Mouse (Mus musculus) MEL (cell line): ENCODE measurements at regions not wholly inside any gene's neighbourhood (a gene's known extent, or its start where the extent isn't known, plus 50 kb on each side); places are given as distances from the start of the nearest gene placed in this dataset.

Source experiments
- EP300 ChIP-seq, 2 experiments: IDR thresholded peaks; 2 replicates each; pipeline ENCODE4 v1.6.1; 2011; ENCODE audit warnings: improper control_type of control experiment in 2 of 2, low read length in 2 of 2, low read depth in 1 of 2, mild to moderate bottlenecking in 1 of 2
- POLR2A ChIP-seq, 2 experiments: IDR thresholded peaks; 2 replicates each; pipeline ENCODE4 v1.6.1; 2011 to 2012; ENCODE audit warnings: low read length in 2 of 2, mild to moderate bottlenecking in 2 of 2, control low read depth in 1 of 2, improper control_type of control experiment in 1 of 2, low read depth in 1 of 2, moderate library complexity in 1 of 2; ENCODE audit not compliant: control insufficient read depth in 1 of 2, insufficient read depth in 1 of 2, poor library complexity in 1 of 2

DNA sequence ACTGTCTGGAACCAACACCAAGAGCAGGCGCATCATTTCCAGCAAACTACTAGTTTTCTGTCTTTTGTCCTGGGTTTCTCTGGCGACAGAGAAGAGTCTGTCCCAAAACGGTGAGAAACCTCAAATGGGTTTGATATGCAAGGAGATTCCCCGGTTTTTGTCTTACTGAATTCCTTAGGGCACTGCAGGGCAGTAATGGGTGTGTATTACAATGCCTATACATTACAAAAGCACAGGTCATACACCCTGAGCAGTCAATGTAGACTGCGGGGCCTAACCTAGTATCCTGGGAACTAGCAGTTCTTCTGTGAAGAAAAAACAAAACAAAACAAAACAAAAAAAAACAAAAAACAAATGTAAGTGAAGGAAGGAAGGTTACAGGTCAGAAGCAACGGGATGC lies 188.3 kb downstream of the Wdr11 start:
- TF ChIP-seq POLR2A (IDR thresholded peaks at IDR 0.05; ENCODE audit: control insufficient read depth in 1 of 2, insufficient read depth in 1 of 2, low read depth in 1 of 2, low read length in 2 of 2, poor library complexity in 1 of 2) (no peak), EP300 (IDR thresholded peaks at IDR 0.05; ENCODE audit: low read depth in 1 of 2, low read length in 2 of 2) (no peak)
